Mouse (Mus musculus): ENCODE data around the gene Bag5. TPM values are rescaled to one million over a fixed set of nuclear protein-coding genes. Genes with fewer than 3 reads are reported as not detected.

Gene Bag5
- total and polyA plus RNA-seq, 3 experiments = 24.1 to 27.9 (median 25.6) TPM

DNA sequence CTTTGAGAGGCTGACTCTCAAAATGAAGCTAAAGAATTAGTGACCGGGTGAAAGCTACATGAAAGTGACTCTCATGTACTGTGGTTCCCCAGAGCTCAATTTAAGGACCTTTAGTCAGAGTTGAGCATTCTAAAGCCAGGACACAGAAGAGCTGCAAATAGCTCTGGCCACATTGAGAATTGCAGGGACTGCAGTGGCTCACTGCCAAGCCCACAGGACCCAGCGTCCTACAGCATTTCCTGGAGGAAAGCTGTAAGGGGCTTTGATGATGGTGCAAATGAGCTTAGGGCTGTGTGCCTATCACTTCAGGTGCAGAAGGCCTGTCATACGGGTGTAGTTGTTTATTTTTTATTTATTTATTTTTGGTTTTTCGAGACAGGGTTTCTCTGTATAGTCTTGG lies 4.9 kb downstream of the Bag5 start:
- H3K27me3 ChIP-seq (replicated peaks) = no peaks in the 10 kb centered on the region
- H3K4me3 ChIP-seq (replicated peaks in 1 of 3; ENCODE audit: low read depth in 2 of 3, low read length in 2 of 3, poor library complexity in 1 of 3) = no peak overlapping the region
- H3K27ac ChIP-seq (ENCODE audit: insufficient read depth, low read depth) = no peak overlapping the region
- dilution Hi-C loops (cut with MboI; ENCODE audit: extremely low pct_ligation_motif_present, extremely low pct_unique_long_range_greater_than_20kb, low sequenced_read_pairs) = no loop called here
- H3K79me2 ChIP-seq (replicated peaks; ENCODE audit: control insufficient read depth, extremely low read depth, insufficient read depth, poor library complexity, severe bottlenecking) = peaks cover 13% of the 10 kb centered on the region
- TF ChIP-seq SMC3 (IDR thresholded peaks at IDR 0.05; ENCODE audit: low read depth, low read length) (no peak), USF1 (IDR thresholded peaks at IDR 0.05; ENCODE audit: low read depth, low read length) (no peak), ZKSCAN1 (IDR thresholded peaks at IDR 0.05; ENCODE audit: borderline replicate concordance, low read depth, low read length) (no peak), KAT2A (IDR thresholded peaks at IDR 0.05; ENCODE audit: insufficient replicate concordance, low read length) (no peak), CTCF (conservative IDR thresholded peaks at IDR 0.05 in 1 of 2, IDR thresholded peaks at IDR 0.05 in 1 of 2; ENCODE audit: low read depth in 2 of 2, low read length in 2 of 2) (no peak), IRF4 (IDR thresholded peaks at IDR 0.05; ENCODE audit: low read depth, low read length) (no peak), ELF1 (IDR thresholded peaks at IDR 0.05; ENCODE audit: low read depth, low read length) (no peak), MXI1 (IDR thresholded peaks at IDR 0.05; ENCODE audit: low read depth, low read length) (no peak), HCFC1 (IDR thresholded peaks at IDR 0.05; ENCODE audit: low read depth, low read length) (no peak), ZNF384 (IDR thresholded peaks at IDR 0.05; ENCODE audit: low read depth, low read length) (no peak), POLR2A (IDR thresholded peaks at IDR 0.05; ENCODE audit: low read depth, low read length) (no peak), CHD2 (IDR thresholded peaks at IDR 0.05; ENCODE audit: low read length) (no peak), BHLHE40 (IDR thresholded peaks at IDR 0.05; ENCODE audit: low read depth, low read length) (no peak), MEF2A (IDR thresholded peaks at IDR 0.05; ENCODE audit: borderline replicate concordance, low read depth, low read length) (no peak)
- DNase-seq (ENCODE audit: extremely low read depth) = no peak
- in situ Hi-C loops (cut with MboI; ENCODE audit: low pct_ligation_motif_present, low pct_unique_long_range_greater_than_20kb, low sequenced_read_pairs) = no loop called here
- no peak overlapping the region for H3K9ac ChIP-seq (ENCODE audit: insufficient read depth, low read depth)
- no peaks in the 10 kb centered on the region for H3K9me3 ChIP-seq (replicated peaks; ENCODE audit: low read length)
- peaks cover 15 to 50% of the 10 kb centered on the region in 2 experiments for H3K36me3 ChIP-seq (replicated peaks in 1 of 2; ENCODE audit: control insufficient read depth in 1 of 2, insufficient read depth in 1 of 2, low read length in 1 of 2)
- no peak overlapping the region for H3K4me2 ChIP-seq (ENCODE audit: insufficient read depth, low read depth, poor library complexity, severe bottlenecking)
- H3K4me1 ChIP-seq (ENCODE audit: control insufficient read depth in 1 of 2, insufficient read depth in 2 of 2) = peaks cover 5 to 23% of the 10 kb centered on the region in 2 experiments

DNA sequence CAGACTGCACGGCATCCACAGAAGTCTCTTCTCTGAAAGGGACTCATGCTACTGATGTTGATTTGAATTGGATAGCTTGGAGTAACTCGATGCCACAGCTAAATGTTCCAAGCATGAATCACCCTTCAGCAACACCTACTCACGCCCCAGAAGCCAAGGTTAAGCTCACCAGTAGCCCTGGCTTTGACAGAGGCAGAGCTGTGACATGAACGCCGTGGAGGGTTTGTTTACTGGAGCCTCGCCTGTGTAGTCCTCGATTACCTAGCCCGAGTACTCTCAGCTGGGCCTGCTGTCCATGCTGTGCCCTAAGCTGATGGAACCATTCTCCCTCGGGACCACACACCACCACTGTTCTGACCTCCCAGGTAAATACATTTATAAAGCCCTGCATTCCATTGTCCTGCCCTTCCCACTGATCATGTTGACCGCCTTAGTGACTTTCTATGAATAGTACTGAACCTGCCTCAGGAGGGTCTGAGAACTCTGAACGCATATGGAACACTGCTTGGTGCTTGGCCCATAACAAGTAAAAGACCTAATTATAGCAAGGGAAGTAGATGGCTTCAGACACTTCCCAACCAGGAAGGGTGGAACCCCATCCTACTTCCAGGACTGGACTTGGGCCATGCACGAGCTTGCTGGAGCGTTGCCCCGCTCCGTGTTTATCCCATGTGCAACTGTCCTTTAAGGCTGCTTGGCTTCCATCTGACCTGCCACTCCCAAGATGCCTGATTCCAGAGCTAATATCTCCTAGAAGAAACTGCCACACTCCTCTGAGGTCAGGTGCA lies 7.7 kb downstream of the Bag5 start:
- Histone ChIP-seq H3K9ac (ENCODE audit: insufficient read depth, low read depth) (no peak overlapping the region), H3K36me3 (replicated peaks in 1 of 2; ENCODE audit: control insufficient read depth in 1 of 2, insufficient read depth in 1 of 2, low read length in 1 of 2) (peaks cover 9 to 36% of the 10 kb centered on the region in 2 experiments), H3K4me3 (replicated peaks in 1 of 3; ENCODE audit: low read depth in 2 of 3, low read length in 2 of 3, poor library complexity in 1 of 3) (no peak overlapping the region), H3K79me2 (replicated peaks; ENCODE audit: control insufficient read depth, extremely low read depth, insufficient read depth, poor library complexity, severe bottlenecking) (no peaks in the 10 kb centered on the region), H3K4me2 (ENCODE audit: insufficient read depth, low read depth, poor library complexity, severe bottlenecking) (no peak overlapping the region), H3K9me3 (replicated peaks; ENCODE audit: low read length) (no peaks in the 10 kb centered on the region), H3K27ac (ENCODE audit: insufficient read depth, low read depth) (no peak overlapping the region), H3K4me1 (ENCODE audit: control insufficient read depth in 1 of 2, insufficient read depth in 2 of 2) (peaks cover 0 to 23% of the 10 kb centered on the region in 2 experiments; a peak in 3 of 4 replicates), H3K27me3 (replicated peaks) (no peaks in the 10 kb centered on the region)
- dilution Hi-C loops (cut with MboI; ENCODE audit: extremely low pct_ligation_motif_present, extremely low pct_unique_long_range_greater_than_20kb, low sequenced_read_pairs) (no loop called here), in situ Hi-C loops (cut with MboI; ENCODE audit: low pct_ligation_motif_present, low pct_unique_long_range_greater_than_20kb, low sequenced_read_pairs) (no loop called here)
- DNase-seq (ENCODE audit: extremely low read depth) = no peak
- TF ChIP-seq JUND (conservative IDR thresholded peaks at IDR 0.05; ENCODE audit: low read depth, low read length) (no peak), CTCF (conservative IDR thresholded peaks at IDR 0.05 in 1 of 2, IDR thresholded peaks at IDR 0.05 in 1 of 2; ENCODE audit: low read depth in 2 of 2, low read length in 2 of 2) (no peak), NELFE (IDR thresholded peaks at IDR 0.05; ENCODE audit: low read depth, low read length) (no peak), MAZ (IDR thresholded peaks at IDR 0.05; ENCODE audit: low read depth, low read length) (no peak), GABPA (IDR thresholded peaks at IDR 0.05; ENCODE audit: insufficient replicate concordance, low read depth, low read length) (no peak), MXI1 (IDR thresholded peaks at IDR 0.05; ENCODE audit: low read depth, low read length) (no peak), IRF4 (IDR thresholded peaks at IDR 0.05; ENCODE audit: low read depth, low read length) (no peak), MAFK (IDR thresholded peaks at IDR 0.05; ENCODE audit: insufficient replicate concordance, low read length) (no peak), JUN (IDR thresholded peaks at IDR 0.05; ENCODE audit: insufficient read depth, low read depth, low read length) (no peak)

Measured in CH12.LX (cell line).